Mouse (Mus musculus): ENCODE measurements at regions not wholly inside any gene's neighbourhood (a gene's known extent, or its start where the extent isn't known, plus 50 kb on each side); places are given as distances from the start of the nearest gene placed in this dataset.

DNA sequence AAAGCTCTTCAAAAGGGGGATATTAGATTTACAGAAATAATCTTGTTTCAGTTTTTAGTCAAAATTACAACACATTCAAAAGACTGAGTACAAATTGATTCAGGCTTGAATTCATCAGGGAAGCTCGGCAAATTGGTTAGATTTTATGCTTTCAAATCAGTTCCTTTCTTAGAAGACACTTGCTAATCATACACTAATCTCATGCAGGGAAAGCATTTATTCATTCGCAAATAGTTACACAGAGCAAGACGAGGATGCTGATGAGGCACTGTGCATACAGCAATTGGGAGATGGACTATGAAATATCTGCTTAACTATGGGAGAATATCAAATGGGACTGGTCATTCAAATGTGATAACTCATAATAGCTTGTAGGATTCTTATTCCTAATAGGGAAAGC is 481.3 kb upstream of the Gm597 start:
- ATAC-seq: no peak
- Histone ChIP-seq H3K4me2 (ENCODE audit: low read length) (no peak overlapping the region), H3K27ac (ENCODE audit: low read depth, low read length) (no peak overlapping the region), H3K36me3 (ENCODE audit: control insufficient read depth, insufficient read depth, low read length) (no peaks in the 10 kb centered on the region), H3K27me3 (replicated peaks; ENCODE audit: control insufficient read depth, insufficient read depth, low read length) (no peaks in the 10 kb centered on the region), H3K4me3 (ENCODE audit: low read length) (no peak overlapping the region), H3K4me1 (ENCODE audit: control insufficient read depth, insufficient read depth, low read depth, low read length) (no peaks in the 10 kb centered on the region), H3K9me3 (ENCODE audit: control insufficient read depth, low read length) (no peaks in the 10 kb centered on the region), H3K9ac (ENCODE audit: low read depth, low read length) (no peak overlapping the region)
- 57% methylated on average over 3 of the region's 3 CpGs for WGBS

- no peak overlapping the region for H3K9ac ChIP-seq (ENCODE audit: low read depth, low read length)
- H3K9me3 ChIP-seq (ENCODE audit: control insufficient read depth, low read length): no peaks in the 10 kb centered on the region
- no peak overlapping the region for H3K4me2 ChIP-seq (ENCODE audit: low read length)
- H3K4me1 ChIP-seq (ENCODE audit: control insufficient read depth, insufficient read depth, low read depth, low read length): no peaks in the 10 kb centered on the region
- no peak overlapping the region for H3K4me3 ChIP-seq (ENCODE audit: low read length)
- H3K27ac ChIP-seq (ENCODE audit: low read depth, low read length): no peak overlapping the region
- WGBS: 26% methylated on average over 3 of the region's 3 CpGs
- peak; percentile 74 for ATAC-seq
- H3K36me3 ChIP-seq (ENCODE audit: control insufficient read depth, insufficient read depth, low read length): no peaks in the 10 kb centered on the region
- no peaks in the 10 kb centered on the region for H3K27me3 ChIP-seq (replicated peaks; ENCODE audit: control insufficient read depth, insufficient read depth, low read length)
Observed at GRCm38 (mm10) chr1:29216766-29217581, 436.9 kb upstream of the Gm597 start.

Measured in hindbrain, embryonic 16.5 days (tissue).